Mouse (Mus musculus) urinary bladder, postnatal 0 days (tissue): ENCODE results near the gene Anxa6. TPM values are rescaled to one million over a fixed set of nuclear protein-coding genes. Genes with fewer than 3 reads are reported as not detected.

Experiments
- polyA plus RNA-seq: library from polyadenylated mRNA; unstranded; fragments of >200 nt; fragmentation: Nextera tagmentation; extraction: Ambion mirVana; gene quantifications from 2 replicates; pipeline ENCODE4 v1.2.1, GENCODE M21; 2015

The Anxa6 gene
- polyA plus RNA-seq = 299 and 324 TPM in 2 replicates

DNA sequence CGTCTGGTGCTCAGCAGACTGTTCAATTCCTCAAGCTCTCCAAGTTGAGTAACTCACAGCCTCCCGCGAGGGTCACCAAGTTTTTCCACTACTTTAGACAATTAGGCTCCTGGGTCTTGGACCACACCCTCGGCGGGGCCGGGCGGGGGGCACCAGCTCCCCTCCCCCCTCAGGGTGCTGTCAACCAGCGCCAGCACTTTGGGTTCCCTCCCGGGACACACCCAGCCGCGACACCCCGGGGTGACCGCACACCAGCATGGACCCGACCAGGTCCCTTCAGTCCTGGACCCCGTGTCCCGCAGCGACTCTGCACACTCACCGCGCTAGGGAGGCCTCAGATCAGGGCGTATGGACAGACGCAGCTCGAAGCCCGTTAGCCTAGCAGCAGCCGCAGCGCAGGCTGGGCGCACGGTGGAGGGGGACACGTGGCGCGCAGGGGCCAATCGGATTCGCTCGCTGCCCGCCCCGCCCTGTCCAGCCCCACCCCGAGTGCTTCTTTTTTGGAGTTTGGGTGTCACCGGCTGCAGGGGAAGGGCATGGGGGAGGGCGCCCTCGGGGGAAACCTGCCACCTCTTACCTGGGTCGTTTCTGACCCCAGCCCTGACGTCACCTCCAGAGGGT lies at the start of gene Anxa6:
Anxa6 (minus strand) TSS at position 406 of the 621 bp plus-strand sequence.

DNA sequence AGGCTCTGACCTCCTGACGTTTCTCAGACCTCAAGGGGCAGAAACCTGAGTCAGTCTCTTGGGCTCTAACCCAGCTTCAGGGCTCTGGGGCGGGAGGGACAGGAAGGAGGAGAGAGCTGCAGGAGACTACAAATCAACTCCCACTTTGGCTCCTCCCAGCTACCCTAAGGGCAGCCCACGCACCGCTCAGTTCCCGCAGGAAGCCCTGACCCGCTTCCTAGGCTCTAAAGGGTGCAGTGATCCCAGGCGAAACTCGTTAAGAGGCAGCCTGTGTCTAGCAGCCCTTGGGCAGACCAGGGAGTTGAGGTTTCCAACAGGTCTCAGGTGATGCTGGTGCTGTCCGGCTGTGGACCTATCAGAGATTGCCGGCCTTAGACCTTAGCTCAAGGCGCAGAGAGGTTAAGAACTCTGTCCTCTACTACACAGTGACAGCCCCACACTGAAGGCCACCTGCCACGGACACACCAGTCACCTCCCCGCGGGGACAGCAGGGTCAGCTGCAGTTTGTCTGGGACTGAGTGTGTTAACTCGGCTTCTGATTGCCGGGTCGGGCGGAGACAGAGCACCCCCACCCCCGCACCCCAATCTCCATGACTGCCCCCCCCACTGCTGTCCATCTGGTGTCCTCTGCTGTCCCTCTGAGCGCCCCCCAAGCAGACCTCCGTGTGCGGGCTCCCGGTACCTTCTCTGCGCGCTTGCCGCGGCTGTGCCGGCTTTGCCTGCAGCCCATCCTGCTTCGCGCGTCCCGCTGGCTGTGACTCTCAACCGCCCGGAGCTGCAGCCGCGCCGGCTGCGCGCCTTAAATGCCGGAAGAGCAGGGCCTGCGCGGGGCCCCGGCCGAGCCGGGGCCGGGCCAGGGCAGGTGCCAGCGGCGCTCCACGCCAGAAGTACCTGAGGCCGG lies 44.3 kb upstream of the Anxa6 start, which contains the start of gene Ccdc69:
Ccdc69 (minus strand) TSS at position 801 of the 901 bp plus-strand sequence.

DNA sequence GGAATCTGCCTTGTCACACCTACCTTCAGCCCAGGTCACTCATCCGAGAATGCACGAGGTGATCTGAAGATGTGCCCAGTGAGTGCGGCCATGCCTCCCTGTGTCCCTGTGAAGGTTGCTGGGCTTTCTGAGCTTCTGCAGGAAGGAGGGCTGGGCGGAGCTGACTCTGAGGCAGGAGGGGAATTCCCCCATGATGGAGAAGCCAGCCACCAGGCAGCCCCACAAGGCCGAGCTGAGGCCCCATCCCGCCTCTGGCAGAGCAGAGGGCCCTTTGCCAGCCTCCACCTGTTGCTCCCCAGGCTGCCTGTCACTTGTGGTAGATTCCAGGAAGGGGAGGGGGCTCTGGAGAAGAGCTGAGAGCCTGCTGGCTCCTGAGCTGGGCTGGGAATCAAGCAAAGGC lies 70.4 kb downstream of the Anxa6 start, which contains the start of gene Tnip1:
Tnip1 (minus strand) TSS at position 108 of the 400 bp plus-strand sequence.

Other genes with a start within 250 kb of the Anxa6 start
- gene Cdc42se2, start 245.8 kb downstream of the Anxa6 start, polyA plus RNA-seq = 28.8 and 31.5 TPM in 2 replicates
- gene Lyrm7, start 172.5 kb downstream of the Anxa6 start, polyA plus RNA-seq = 4.5 and 4.9 TPM in 2 replicates
- 714 and 792 TPM in 2 replicates for gene Hint1, start 167.1 kb downstream of the Anxa6 start, polyA plus RNA-seq
- 68.5 and 70.7 TPM in 2 replicates for gene Gpx3, start 131.0 kb downstream of the Anxa6 start, polyA plus RNA-seq
- gene Tnip1, start 70.5 kb downstream of the Anxa6 start, polyA plus RNA-seq = 12.7 and 13.9 TPM in 2 replicates
- gene Ccdc69, start 44.7 kb upstream of the Anxa6 start, polyA plus RNA-seq = 10.9 and 11.5 TPM in 2 replicates
- 69.1 and 70.9 TPM in 2 replicates for gene Gm2a, start 64.7 kb upstream of the Anxa6 start, polyA plus RNA-seq
- gene Slc36a3, start 118.3 kb upstream of the Anxa6 start, polyA plus RNA-seq = not detected in 2 replicates
- gene Slc36a2, start 151.6 kb upstream of the Anxa6 start, polyA plus RNA-seq = 0.11 and 0.25 TPM in 2 replicates
- gene Slc36a1, start 170.9 kb upstream of the Anxa6 start, polyA plus RNA-seq = 1.1 and 1.4 TPM in 2 replicates